Mouse (Mus musculus): Measurements from ENCODE around the gene Itpkb. TPM values are rescaled to one million over a fixed set of nuclear protein-coding genes. Genes with fewer than 3 reads are reported as not detected.

The Itpkb gene
- polyA plus RNA-seq, 1 experiment from 2014 or later, result 1.4 TPM

DNA sequence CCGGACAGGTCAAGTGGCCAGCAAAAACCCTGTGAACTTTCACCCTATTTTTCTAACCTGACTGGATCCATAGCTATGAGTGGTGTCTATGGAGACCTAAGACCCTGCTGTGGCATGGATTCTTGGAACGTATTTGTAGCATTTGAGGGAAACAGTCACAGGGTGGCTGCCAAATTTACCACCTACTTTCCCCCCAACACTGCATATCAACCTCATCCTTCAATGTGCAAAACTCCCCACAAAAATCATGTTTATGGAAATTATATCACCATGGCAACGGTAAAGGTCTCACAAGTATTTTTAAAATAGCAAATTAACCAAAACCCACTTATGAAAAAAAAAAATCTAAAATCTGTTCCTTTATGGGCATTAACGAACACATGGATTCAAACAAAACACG is 134.1 kb downstream of the Itpkb start:
- no peak overlapping the region for H3K9ac ChIP-seq (replicated peaks)
- WGBS (ENCODE audit: insufficient replicate concordance), result 84% methylated on average over 5 of the region's 5 CpGs
- DNase-seq (no peak), ATAC-seq (no peak)
- no peak overlapping the region for H3K4me2 ChIP-seq (ENCODE audit: low read depth, low read length)
- no peaks in the 10 kb centered on the region for H3K36me3 ChIP-seq (replicated peaks; ENCODE audit: insufficient read depth, low read length)
- TF ChIP-seq CTCF (IDR thresholded peaks at IDR 0.05; ENCODE audit: low read depth) (no peak), EP300 (IDR thresholded peaks at IDR 0.05; ENCODE audit: low read depth) (no peak)
- H3K4me3 ChIP-seq (ENCODE audit: low read depth, low read length), result no peak overlapping the region
- no peaks in the 10 kb centered on the region for H3K4me1 ChIP-seq (ENCODE audit: insufficient read depth)
- no peak overlapping the region for H3K27ac ChIP-seq (ENCODE audit: low read depth)
- no peaks in the 10 kb centered on the region for H3K9me3 ChIP-seq (ENCODE audit: low read length)
- H3K27me3 ChIP-seq (ENCODE audit: insufficient read depth, low read length), result no peaks in the 10 kb centered on the region

DNA sequence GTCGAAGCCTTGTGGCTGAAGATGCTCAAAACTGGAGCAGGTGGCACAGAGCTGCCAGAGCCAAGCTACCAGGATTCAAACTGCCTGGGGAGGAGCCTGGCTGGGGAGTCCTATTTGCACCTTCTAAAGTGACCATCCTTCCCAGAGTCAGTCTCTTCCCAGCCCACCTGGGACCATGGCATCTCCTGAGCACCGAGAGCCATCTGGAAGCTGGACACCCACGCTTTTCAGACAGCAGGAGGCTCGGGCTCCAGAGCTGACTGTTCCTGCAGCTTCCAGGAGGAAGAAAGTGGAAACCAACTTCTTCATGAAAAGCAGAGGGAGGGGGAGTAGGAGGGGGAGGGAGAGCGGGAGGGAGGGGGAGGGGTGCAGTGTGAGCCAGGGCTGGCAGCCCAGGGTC is 135.3 kb downstream of the Itpkb start:
- WGBS (ENCODE audit: insufficient replicate concordance), result 64% methylated on average over 5 of the region's 5 CpGs
- H3K4me1 ChIP-seq (ENCODE audit: insufficient read depth), result no peaks in the 10 kb centered on the region
- no peak overlapping the region for H3K4me3 ChIP-seq (ENCODE audit: low read depth, low read length)
- H3K27ac ChIP-seq (ENCODE audit: low read depth), result no peak overlapping the region
- TF ChIP-seq CTCF (IDR thresholded peaks at IDR 0.05; ENCODE audit: low read depth) (no peak), EP300 (IDR thresholded peaks at IDR 0.05; ENCODE audit: low read depth) (no peak)
- ATAC-seq (no peak), DNase-seq (no peak)
- no peaks in the 10 kb centered on the region for H3K36me3 ChIP-seq (replicated peaks; ENCODE audit: insufficient read depth, low read length)
- H3K9ac ChIP-seq (replicated peaks), result no peak overlapping the region
- H3K27me3 ChIP-seq (ENCODE audit: insufficient read depth, low read length), result no peaks in the 10 kb centered on the region
- no peak overlapping the region for H3K4me2 ChIP-seq (ENCODE audit: low read depth, low read length)
- no peaks in the 10 kb centered on the region for H3K9me3 ChIP-seq (ENCODE audit: low read length)

DNA sequence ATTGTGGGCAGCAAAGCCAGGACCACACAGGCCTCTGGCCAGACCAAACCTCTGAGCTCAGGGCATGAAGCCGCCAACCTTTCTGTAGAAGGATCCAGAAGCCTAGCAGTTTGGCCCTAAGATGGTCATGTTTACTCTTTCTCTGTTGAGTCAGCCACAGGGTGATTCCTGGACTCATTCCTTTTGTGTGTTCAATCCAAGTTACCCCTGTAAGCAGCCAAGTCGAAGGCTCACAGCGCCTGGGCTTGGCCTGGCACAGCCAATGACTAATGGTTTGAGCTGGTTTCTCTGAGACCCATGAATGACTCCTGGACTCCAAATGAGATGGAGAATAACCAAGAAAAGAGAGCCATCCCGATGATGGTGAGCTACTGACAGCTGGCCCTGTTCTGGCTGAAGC is 137.7 kb downstream of the Itpkb start:
- Histone ChIP-seq H3K9me3 (ENCODE audit: low read length) (no peaks in the 10 kb centered on the region), H3K4me2 (ENCODE audit: low read depth, low read length) (no peak overlapping the region), H3K36me3 (replicated peaks; ENCODE audit: insufficient read depth, low read length) (no peaks in the 10 kb centered on the region), H3K27ac (ENCODE audit: low read depth) (no peak overlapping the region), H3K4me3 (ENCODE audit: low read depth, low read length) (no peak overlapping the region), H3K27me3 (ENCODE audit: insufficient read depth, low read length) (no peaks in the 10 kb centered on the region), H3K4me1 (ENCODE audit: insufficient read depth) (no peaks in the 10 kb centered on the region), H3K9ac (replicated peaks) (no peak overlapping the region)
- DNase-seq, result no peak
- 77% methylated on average over 4 of the region's 4 CpGs for WGBS (ENCODE audit: insufficient replicate concordance)
- no peak for TF ChIP-seq CTCF (IDR thresholded peaks at IDR 0.05; ENCODE audit: low read depth)
- TF ChIP-seq EP300 (IDR thresholded peaks at IDR 0.05; ENCODE audit: low read depth), result no peak
- ATAC-seq, result no peak

DNA sequence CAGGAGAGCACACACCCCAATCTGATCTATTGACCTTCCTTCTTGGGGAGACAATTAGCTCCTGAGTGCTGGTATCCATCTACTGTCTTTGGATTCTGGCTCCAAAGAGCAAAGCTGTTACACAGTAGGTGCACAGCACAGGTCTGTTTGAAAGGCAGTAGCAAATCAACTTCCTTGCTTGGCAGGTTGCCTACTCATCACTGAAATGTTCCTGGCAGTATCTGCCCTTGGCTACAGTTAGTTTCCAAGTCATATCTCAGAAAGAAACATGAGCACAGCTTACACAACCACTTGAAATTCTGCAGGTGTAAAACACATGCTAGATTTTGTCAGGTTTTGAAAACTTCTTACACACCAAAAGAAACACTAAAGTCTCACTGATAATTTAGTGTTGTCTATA is 143.3 kb downstream of the Itpkb start:
- Histone ChIP-seq H3K36me3 (replicated peaks; ENCODE audit: insufficient read depth, low read length) (no peaks in the 10 kb centered on the region), H3K27ac (ENCODE audit: low read depth) (no peak overlapping the region), H3K9me3 (ENCODE audit: low read length) (no peaks in the 10 kb centered on the region), H3K27me3 (ENCODE audit: insufficient read depth, low read length) (no peaks in the 10 kb centered on the region), H3K9ac (replicated peaks) (no peak overlapping the region), H3K4me3 (ENCODE audit: low read depth, low read length) (no peak overlapping the region), H3K4me1 (ENCODE audit: insufficient read depth) (no peaks in the 10 kb centered on the region), H3K4me2 (ENCODE audit: low read depth, low read length) (no peak overlapping the region)
- DNase-seq (no peak), ATAC-seq (no peak)
- TF ChIP-seq CTCF (IDR thresholded peaks at IDR 0.05; ENCODE audit: low read depth), result no peak
- TF ChIP-seq EP300 (IDR thresholded peaks at IDR 0.05; ENCODE audit: low read depth), result no peak

Other genes starting within 250 kb of the Itpkb start
- 36.6 and 49.7 TPM in 2 replicates for gene Coq8a, start 130.9 kb upstream of the Itpkb start, polyA plus RNA-seq (2015; fragmentation: Nextera tagmentation; extraction: Ambion mirVana)
- 25.6 and 25.8 TPM in 2 replicates for gene Psen2, start 67.0 kb upstream of the Itpkb start, polyA plus RNA-seq (2015; fragmentation: Nextera tagmentation; extraction: Ambion mirVana)
- 0.02 and 0.07 TPM in 2 replicates for gene Stum, start 153.0 kb downstream of the Itpkb start, polyA plus RNA-seq (2015; fragmentation: Nextera tagmentation; extraction: Ambion mirVana)
- 18.9 and 23.3 TPM in 2 replicates for gene Parp1, start 238.4 kb downstream of the Itpkb start, polyA plus RNA-seq (2015; fragmentation: Nextera tagmentation; extraction: Ambion mirVana)